Mouse (Mus musculus): Measurements from ENCODE around the gene Gprc6a. TPM values are rescaled to one million over a fixed set of nuclear protein-coding genes. Genes with fewer than 3 reads are reported as not detected.

The Gprc6a gene
- polyA plus RNA-seq (2017; shearing (Covaris generic)), result under 1 TPM in 1 of 2 experiments, not detected in 1; 0.09 TPM

GRCm38 (mm10) chr10:51631411-51632136 is at the start of gene Gprc6a:
TSS of gene Gprc6a (minus strand) at chr10:51631461.

GRCm38 (mm10) chr10:51677548-51678250 is 46.4 kb upstream of the Gprc6a start, which contains the start of gene Rfx6:
TSS of gene Rfx6 (plus strand) at chr10:51677756.

GRCm38 (mm10) chr10:51590139-51590574 is 41.1 kb downstream of the Gprc6a start, which contains the start of gene Fam162b:
TSS of gene Fam162b (minus strand) at chr10:51590517.

Other genes with a start within 250 kb of the Gprc6a start
- 1 to 10 TPM; 6.6 to 9.3 TPM for gene Gm49339, start 150.8 kb downstream of the Gprc6a start, polyA plus RNA-seq (2017; shearing (Covaris generic))
- 10 to 100 TPM; 35.1 to 50.1 TPM for gene Lilr4b, start 150.8 kb downstream of the Gprc6a start, polyA plus RNA-seq (2017; shearing (Covaris generic))
- 10 to 100 TPM; 67.2 to 70.1 TPM for gene Lilrb4a, start 140.5 kb downstream of the Gprc6a start, polyA plus RNA-seq (2017; shearing (Covaris generic))
- not detected for gene Fam162b, start 40.9 kb downstream of the Gprc6a start, polyA plus RNA-seq (2017; shearing (Covaris generic))
- not detected for gene Rfx6, start 46.3 kb upstream of the Gprc6a start, polyA plus RNA-seq (2017; shearing (Covaris generic))

Measured in activated CD4-positive, CD25-positive, alpha-beta regulatory T cell (primary cell).